Mouse (Mus musculus): ENCODE results near the gene Bean1. TPM values are rescaled to one million over a fixed set of nuclear protein-coding genes. Genes with fewer than 3 reads are reported as not detected.

Gene Bean1
- polyA plus RNA-seq, 1 experiment = 16.9 TPM

- TF ChIP-seq CTCF (IDR thresholded peaks at IDR 0.05; ENCODE audit: borderline replicate concordance, extremely low read depth, insufficient read depth, insufficient read length) (no peak), POLR2A (IDR thresholded peaks at IDR 0.05; ENCODE audit: borderline replicate concordance, extremely low read depth, insufficient read depth, insufficient read length, poor library complexity, severe bottlenecking) (no peak)
- DNase-seq (ENCODE audit: low read depth) = no peak
These were observed 2.2 kb downstream of the Bean1 start for GRCm38 (mm10) chr8:104172420-104172819.

GRCm38 (mm10) chr8:104175848-104176527 is 5.7 kb downstream of the Bean1 start:
- no peak for DNase-seq (ENCODE audit: low read depth)
- TF ChIP-seq CTCF (IDR thresholded peaks at IDR 0.05; ENCODE audit: borderline replicate concordance, extremely low read depth, insufficient read depth, insufficient read length) = no peak
- no peak for TF ChIP-seq POLR2A (IDR thresholded peaks at IDR 0.05; ENCODE audit: borderline replicate concordance, extremely low read depth, insufficient read depth, insufficient read length, poor library complexity, severe bottlenecking)

- DNase-seq (ENCODE audit: low read depth) = peak; percentile 14
- TF ChIP-seq POLR2A (IDR thresholded peaks at IDR 0.05; ENCODE audit: borderline replicate concordance, extremely low read depth, insufficient read depth, insufficient read length, poor library complexity, severe bottlenecking) (no peak), CTCF (IDR thresholded peaks at IDR 0.05; ENCODE audit: borderline replicate concordance, extremely low read depth, insufficient read depth, insufficient read length) (no peak)
These were observed 6.8 kb downstream of the Bean1 start for GRCm38 (mm10) chr8:104177054-104177453.

DNA sequence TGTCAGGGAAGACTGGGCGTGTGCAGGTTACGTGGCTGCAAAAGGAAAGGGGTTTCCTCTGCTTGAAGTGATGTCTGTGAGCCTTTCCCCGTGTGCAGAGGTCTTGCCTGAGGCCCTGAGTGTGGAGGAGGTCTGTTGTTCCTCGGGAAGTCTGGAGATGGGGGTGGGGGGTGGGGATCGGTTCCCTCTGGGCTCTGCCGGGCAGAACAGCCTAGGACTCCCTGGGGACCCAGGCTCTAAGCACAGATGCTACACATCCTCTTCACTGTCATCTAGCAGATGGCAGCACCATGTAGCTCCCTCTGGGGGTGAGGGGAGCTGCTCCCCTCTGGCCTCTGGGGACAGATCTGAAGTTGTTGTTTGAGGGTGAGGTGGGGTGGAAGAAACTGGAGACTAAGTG is 14.7 kb downstream of the Bean1 start:
- peak; percentile 13 for DNase-seq (ENCODE audit: low read depth)
- TF ChIP-seq POLR2A (IDR thresholded peaks at IDR 0.05; ENCODE audit: borderline replicate concordance, extremely low read depth, insufficient read depth, insufficient read length, poor library complexity, severe bottlenecking) = no peak
- TF ChIP-seq CTCF (IDR thresholded peaks at IDR 0.05; ENCODE audit: borderline replicate concordance, extremely low read depth, insufficient read depth, insufficient read length) = no peak

GRCm38 (mm10) chr8:104186827-104187226 is 16.6 kb downstream of the Bean1 start:
- TF ChIP-seq CTCF (IDR thresholded peaks at IDR 0.05; ENCODE audit: borderline replicate concordance, extremely low read depth, insufficient read depth, insufficient read length) (no peak), POLR2A (IDR thresholded peaks at IDR 0.05; ENCODE audit: borderline replicate concordance, extremely low read depth, insufficient read depth, insufficient read length, poor library complexity, severe bottlenecking) (no peak)

DNA sequence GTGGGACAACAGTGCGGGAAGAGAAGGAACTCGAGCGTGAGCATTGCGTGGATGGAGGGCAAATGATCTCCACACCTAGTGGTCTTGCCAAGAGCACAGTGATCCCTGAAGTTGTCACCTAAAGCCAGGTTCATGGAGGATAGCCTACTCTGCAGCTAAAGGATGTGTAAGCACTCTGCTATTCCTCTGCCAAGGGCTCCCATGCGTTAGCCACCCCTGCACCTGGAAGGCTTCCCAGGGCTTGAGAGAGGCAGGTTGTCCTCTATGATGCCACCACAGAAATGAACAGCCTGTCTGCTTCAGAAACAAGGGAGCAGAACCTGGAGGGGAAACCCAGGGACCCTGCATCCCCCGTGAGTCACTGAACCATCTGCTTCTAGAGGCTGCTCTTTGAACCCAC is 17.4 kb downstream of the Bean1 start:
- DNase-seq (ENCODE audit: low read depth) = no peak
- TF ChIP-seq POLR2A (IDR thresholded peaks at IDR 0.05; ENCODE audit: borderline replicate concordance, extremely low read depth, insufficient read depth, insufficient read length, poor library complexity, severe bottlenecking) = no peak
- no peak for TF ChIP-seq CTCF (IDR thresholded peaks at IDR 0.05; ENCODE audit: borderline replicate concordance, extremely low read depth, insufficient read depth, insufficient read length)

More at GRCm38 (mm10) chr8:104186827-104187226, 16.6 kb downstream of the Bean1 start:
- no peak for DNase-seq (ENCODE audit: low read depth)

GRCm38 (mm10) chr8:104188459-104188858 is 18.2 kb downstream of the Bean1 start:
- no peak for DNase-seq (ENCODE audit: low read depth)
- TF ChIP-seq CTCF (IDR thresholded peaks at IDR 0.05; ENCODE audit: borderline replicate concordance, extremely low read depth, insufficient read depth, insufficient read length) (no peak), POLR2A (IDR thresholded peaks at IDR 0.05; ENCODE audit: borderline replicate concordance, extremely low read depth, insufficient read depth, insufficient read length, poor library complexity, severe bottlenecking) (no peak)

GRCm38 (mm10) chr8:104190777-104191468 is 20.7 kb downstream of the Bean1 start:
- peak; percentile 9 for DNase-seq (ENCODE audit: low read depth)
- TF ChIP-seq CTCF (IDR thresholded peaks at IDR 0.05; ENCODE audit: borderline replicate concordance, extremely low read depth, insufficient read depth, insufficient read length) (no peak), POLR2A (IDR thresholded peaks at IDR 0.05; ENCODE audit: borderline replicate concordance, extremely low read depth, insufficient read depth, insufficient read length, poor library complexity, severe bottlenecking) (no peak)

DNA sequence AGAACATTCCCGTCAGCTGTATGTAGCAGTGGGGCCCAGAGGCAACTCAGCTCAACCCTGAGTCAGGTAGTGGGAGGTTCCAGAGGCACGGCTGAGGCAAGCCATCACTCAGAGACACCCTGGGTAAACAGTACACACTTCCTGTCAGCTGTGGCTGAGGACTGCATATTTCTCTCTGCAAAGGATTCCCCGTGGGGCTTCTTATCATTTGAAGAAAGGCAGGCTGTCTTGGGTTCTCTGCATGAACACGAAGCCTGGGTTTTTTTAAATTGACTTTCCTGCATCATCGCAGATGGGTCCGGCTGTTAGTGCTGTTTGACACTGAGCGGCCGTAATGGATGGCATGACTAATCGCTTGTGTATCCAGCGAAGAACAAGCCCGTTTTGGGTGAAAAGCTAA is 21.3 kb downstream of the Bean1 start:
- TF ChIP-seq POLR2A (IDR thresholded peaks at IDR 0.05; ENCODE audit: borderline replicate concordance, extremely low read depth, insufficient read depth, insufficient read length, poor library complexity, severe bottlenecking) = no peak
- no peak for TF ChIP-seq CTCF (IDR thresholded peaks at IDR 0.05; ENCODE audit: borderline replicate concordance, extremely low read depth, insufficient read depth, insufficient read length)
- peak; percentile 47 for DNase-seq (ENCODE audit: low read depth)

GRCm38 (mm10) chr8:104199802-104200201 is 29.6 kb downstream of the Bean1 start:
- TF ChIP-seq POLR2A (IDR thresholded peaks at IDR 0.05; ENCODE audit: borderline replicate concordance, extremely low read depth, insufficient read depth, insufficient read length, poor library complexity, severe bottlenecking) (no peak), CTCF (IDR thresholded peaks at IDR 0.05; ENCODE audit: borderline replicate concordance, extremely low read depth, insufficient read depth, insufficient read length) (no peak)
- DNase-seq (ENCODE audit: low read depth) = no peak

- no peak for DNase-seq (ENCODE audit: low read depth)
- TF ChIP-seq CTCF (IDR thresholded peaks at IDR 0.05; ENCODE audit: borderline replicate concordance, extremely low read depth, insufficient read depth, insufficient read length) (no peak), POLR2A (IDR thresholded peaks at IDR 0.05; ENCODE audit: borderline replicate concordance, extremely low read depth, insufficient read depth, insufficient read length, poor library complexity, severe bottlenecking) (no peak)
These were observed 31.4 kb downstream of the Bean1 start for GRCm38 (mm10) chr8:104201622-104202021.

GRCm38 (mm10) chr8:104202320-104202719 is 32.1 kb downstream of the Bean1 start:
- no peak for TF ChIP-seq POLR2A (IDR thresholded peaks at IDR 0.05; ENCODE audit: borderline replicate concordance, extremely low read depth, insufficient read depth, insufficient read length, poor library complexity, severe bottlenecking)
- TF ChIP-seq CTCF (IDR thresholded peaks at IDR 0.05; ENCODE audit: borderline replicate concordance, extremely low read depth, insufficient read depth, insufficient read length) = no peak
- no peak for DNase-seq (ENCODE audit: low read depth)
